Mouse (Mus musculus): ENCODE measurements around the gene Islr.

Islr gene

DNA sequence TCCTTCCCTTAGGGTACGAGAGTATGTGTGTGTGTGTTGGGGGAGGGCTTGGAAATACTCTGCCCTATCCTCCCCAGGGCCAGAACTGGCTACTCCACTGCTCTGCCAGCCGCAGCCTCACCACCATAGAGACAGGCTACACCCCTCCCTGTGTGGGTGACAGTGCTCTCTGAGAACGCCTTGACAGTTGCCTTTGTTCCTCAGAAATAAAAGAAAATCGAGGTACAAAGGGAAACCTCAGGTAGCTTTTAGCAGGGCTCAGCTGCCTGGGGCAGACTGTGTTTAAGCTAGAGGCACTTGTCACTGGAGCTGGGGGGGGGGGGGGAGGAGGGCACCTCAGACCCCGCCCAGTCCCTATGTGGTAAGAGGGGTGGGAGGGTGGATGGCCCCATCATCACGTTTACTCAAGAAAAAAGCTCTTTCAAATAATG is 91.8 kb downstream of the Islr start:
- DNase-seq (ENCODE audit: low read depth), result no peak

DNA sequence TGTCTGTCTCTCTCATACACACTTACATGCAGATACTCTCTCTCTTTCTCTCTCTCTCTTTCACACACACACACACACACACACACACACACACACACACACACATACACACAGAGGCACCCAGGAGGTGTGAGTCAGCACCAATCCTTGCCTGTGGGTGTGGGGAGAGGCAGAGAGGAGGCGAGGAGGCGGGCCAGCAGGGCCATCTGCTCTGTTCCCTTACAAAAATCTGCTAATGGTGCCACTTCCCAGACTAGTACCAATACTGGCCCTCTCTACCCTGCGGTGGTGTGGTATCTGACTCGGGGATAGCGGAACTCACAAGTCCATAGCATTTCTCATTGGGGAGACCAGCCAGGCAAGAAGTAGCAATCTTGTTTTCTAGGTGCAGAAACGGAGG is 92.7 kb downstream of the Islr start:
- no peak for DNase-seq (ENCODE audit: low read depth)

DNA sequence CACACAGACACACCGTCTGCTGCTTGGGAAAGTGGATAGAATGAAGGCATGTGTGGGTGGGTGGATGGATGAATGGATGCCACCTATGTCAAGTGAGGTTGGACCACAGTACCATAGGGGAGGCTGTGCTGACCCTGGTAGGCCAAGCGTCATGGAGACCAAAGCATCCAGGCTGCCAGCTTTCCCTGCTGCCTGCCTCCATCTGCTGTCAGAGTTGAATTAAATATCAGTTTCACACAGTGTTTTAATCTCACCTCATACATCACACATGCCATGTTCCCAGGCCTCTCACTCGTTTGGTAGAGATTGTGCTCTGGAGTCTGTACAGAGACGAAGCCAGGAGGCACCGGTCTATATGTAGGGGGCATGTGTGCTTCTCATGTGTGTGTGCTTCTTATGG is 93.3 kb downstream of the Islr start:
- no peak for DNase-seq (ENCODE audit: low read depth)

DNA sequence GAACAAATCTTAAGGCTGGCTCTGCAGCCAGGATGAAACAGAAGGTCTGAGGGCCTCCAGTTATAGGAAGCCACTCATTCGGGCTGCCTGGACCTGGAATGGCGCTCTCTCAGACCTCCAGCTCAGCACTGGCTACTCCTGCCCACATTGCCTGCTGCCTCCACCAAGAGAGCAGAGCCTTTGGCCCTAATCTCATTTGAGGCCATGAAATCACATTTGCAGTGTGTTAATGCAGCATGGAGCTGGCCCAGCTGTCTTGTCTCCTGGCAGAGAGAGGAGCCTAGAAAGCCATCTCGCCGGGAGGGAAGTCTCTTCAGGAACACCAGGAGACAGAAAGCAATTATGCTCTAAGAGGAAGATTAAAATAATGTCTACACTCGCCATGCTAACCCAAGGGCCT is 96.6 kb downstream of the Islr start:
- no peak for DNase-seq (ENCODE audit: low read depth)
